Mouse (Mus musculus): Measurements from ENCODE around the gene Grb2.

DNA sequence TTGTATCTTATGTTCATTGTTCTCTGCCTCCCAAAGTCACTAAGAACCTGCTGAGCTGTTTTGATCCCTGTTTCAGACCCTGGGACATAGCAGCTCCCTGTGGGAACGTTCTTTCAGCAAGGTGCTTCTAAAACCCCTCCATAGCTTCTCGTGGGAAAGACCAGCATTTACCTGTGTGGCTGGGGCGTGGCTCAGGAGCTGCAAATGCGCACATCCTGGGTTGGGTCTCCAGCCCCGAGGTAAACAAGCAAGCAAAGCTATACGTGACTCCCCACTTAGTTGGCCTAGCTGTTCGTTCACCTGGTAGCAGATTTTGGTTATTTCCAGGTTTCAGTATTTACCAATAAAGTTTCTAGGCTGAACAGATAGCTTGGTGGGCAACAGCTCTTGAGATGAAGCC is 76.2 kb downstream of the Grb2 start:
- TF ChIP-seq CTCF (IDR thresholded peaks at IDR 0.05; ENCODE audit: borderline replicate concordance, control insufficient read depth, extremely low read depth, insufficient read depth, low read length, poor library complexity) (no peak), POLR2A (IDR thresholded peaks at IDR 0.05; ENCODE audit: control insufficient read depth, extremely low read depth, insufficient read depth, low read length, poor library complexity) (no peak)
